Mouse (Mus musculus): ENCODE results near the gene Plgrkt. TPM values are rescaled to one million over a fixed set of nuclear protein-coding genes. Genes with fewer than 3 reads are reported as not detected.
A peak's percentile ranks its signal among the peaks of the same experiment; 100 is the strongest.
"Not testable (repeated sequence)": the region's sequence is repeated elsewhere in the genome, so short reads cannot be mapped to it uniquely, and the experiment has no call there.

Plgrkt gene
- 67.7 and 74.6 TPM in 2 replicates for polyA plus RNA-seq (2015; fragmentation: Nextera tagmentation; extraction: Ambion mirVana)

GRCm38 (mm10) chr19:29366969-29367622, at the start of gene Plgrkt, which contains the start of gene Cd274:
Gene Plgrkt, minus strand, starts transcription at chr19:29367390.
Gene Cd274, plus strand, starts transcription at chr19:29367455.
- peak within 1 kb of the TSS; percentile 72 for H3K4me2 ChIP-seq
- H3K36me3 ChIP-seq = no peaks in the 10 kb centered on the region
- H3K9me3 ChIP-seq = no peaks in the 10 kb centered on the region
- 6% methylated on average over 26 of the region's 26 CpGs for WGBS
- ATAC-seq (ENCODE audit: low FRiP score, low read depth) = no peak
- H3K4me3 ChIP-seq = peak within 1 kb of the TSS; percentile 42
- H3K4me1 ChIP-seq (replicated peaks) = peaks cover 15% of the 10 kb centered on the region; the same call in 1 of the 2 replicates
- no peaks in the 10 kb centered on the region for H3K27me3 ChIP-seq
- H3K9ac ChIP-seq = peak within 1 kb of the TSS; percentile 35
- H3K27ac ChIP-seq (replicated peaks) = no peak within 1 kb of the TSS

- Histone ChIP-seq H3K27me3 (no peaks in the 10 kb centered on the region), H3K4me3 (no peak overlapping the region), H3K36me3 (no peaks in the 10 kb centered on the region), H3K9me3 (no peaks in the 10 kb centered on the region), H3K9ac (no peak overlapping the region), H3K4me2 (no peak overlapping the region), H3K4me1 (replicated peaks) (no peaks in the 10 kb centered on the region), H3K27ac (replicated peaks) (no peak overlapping the region)
- ATAC-seq (ENCODE audit: low FRiP score, low read depth) = no peak
- WGBS = 83% methylated on average over 3 of the region's 3 CpGs
These were observed 49.3 kb upstream of the Plgrkt start for GRCm38 (mm10) chr19:29416393-29416902.

GRCm38 (mm10) chr19:29414917-29415316, 47.7 kb upstream of the Plgrkt start:
- ATAC-seq (ENCODE audit: low FRiP score, low read depth); H3K36me3 ChIP-seq; H3K4me1 ChIP-seq (replicated peaks): not testable (repeated sequence)

GRCm38 (mm10) chr19:29414513-29414912, 47.3 kb upstream of the Plgrkt start:
- H3K36me3 ChIP-seq = no peaks in the 10 kb centered on the region
- no peak overlapping the region for H3K4me3 ChIP-seq
- H3K4me2 ChIP-seq = no peak overlapping the region
- H3K27me3 ChIP-seq = no peaks in the 10 kb centered on the region
- no peaks in the 10 kb centered on the region for H3K4me1 ChIP-seq (replicated peaks)
- ATAC-seq (ENCODE audit: low FRiP score, low read depth) = no peak
- H3K9me3 ChIP-seq = no peaks in the 10 kb centered on the region
- H3K9ac ChIP-seq = no peak overlapping the region
- WGBS = 87% methylated on average over 3 of the region's 3 CpGs
- no peak overlapping the region for H3K27ac ChIP-seq (replicated peaks)

More at GRCm38 (mm10) chr19:29414917-29415316, 47.7 kb upstream of the Plgrkt start:
- H3K4me2 ChIP-seq; H3K27me3 ChIP-seq; H3K27ac ChIP-seq (replicated peaks); H3K9ac ChIP-seq; H3K4me3 ChIP-seq; H3K9me3 ChIP-seq: not testable (repeated sequence)

GRCm38 (mm10) chr19:29412476-29413420, 45.6 kb upstream of the Plgrkt start:
- H3K27me3 ChIP-seq = no peaks in the 10 kb centered on the region
- no peak overlapping the region for H3K4me2 ChIP-seq
- no peak for ATAC-seq (ENCODE audit: low FRiP score, low read depth)
- H3K36me3 ChIP-seq = no peaks in the 10 kb centered on the region
- H3K4me1 ChIP-seq (replicated peaks) = no peaks in the 10 kb centered on the region
- no peak overlapping the region for H3K9ac ChIP-seq
- 67% methylated on average over 6 of the region's 6 CpGs for WGBS
- 0 out of 2 replicates have a peak overlapping the region, but pooled peaks have one; percentile 20 for H3K27ac ChIP-seq (replicated peaks)
- H3K9me3 ChIP-seq = no peaks in the 10 kb centered on the region
- H3K4me3 ChIP-seq = no peak overlapping the region

- no peaks in the 10 kb centered on the region for H3K36me3 ChIP-seq
- no peak within 1 kb of the TSS for H3K27ac ChIP-seq (replicated peaks)
- no peaks in the 10 kb centered on the region for H3K9me3 ChIP-seq
- H3K4me2 ChIP-seq = no peak within 1 kb of the TSS
- 84% methylated on average over 4 of the region's 4 CpGs for WGBS
- H3K27me3 ChIP-seq = no peaks in the 10 kb centered on the region
- H3K4me1 ChIP-seq (replicated peaks) = no peaks in the 10 kb centered on the region
- no peak within 1 kb of the TSS for H3K9ac ChIP-seq
- H3K4me3 ChIP-seq = no peak within 1 kb of the TSS
- ATAC-seq (ENCODE audit: low FRiP score, low read depth) = no peak
These were observed 43.4 kb upstream of the Plgrkt start, which contains the start of gene Pdcd1lg2 for GRCm38 (mm10) chr19:29410619-29411018. Gene Pdcd1lg2, plus strand, starts transcription at chr19:29410919.

- Histone ChIP-seq H3K36me3 (no peaks in the 10 kb centered on the region), H3K4me3 (no peak overlapping the region), H3K4me2 (no peak overlapping the region), H3K27ac (replicated peaks) (no peak overlapping the region), H3K9ac (no peak overlapping the region), H3K9me3 (no peaks in the 10 kb centered on the region), H3K4me1 (replicated peaks) (no peaks in the 10 kb centered on the region), H3K27me3 (no peaks in the 10 kb centered on the region)
- ATAC-seq (ENCODE audit: low FRiP score, low read depth) = no peak
- WGBS = 83% methylated on average over 18 of the region's 18 CpGs
These were observed 39.1 kb upstream of the Plgrkt start for GRCm38 (mm10) chr19:29406042-29407017.

- Histone ChIP-seq H3K4me1 (replicated peaks) (no peaks in the 10 kb centered on the region), H3K9me3 (no peaks in the 10 kb centered on the region), H3K4me2 (no peak overlapping the region), H3K9ac (no peak overlapping the region), H3K36me3 (no peaks in the 10 kb centered on the region), H3K27ac (replicated peaks) (no peak overlapping the region), H3K27me3 (no peaks in the 10 kb centered on the region), H3K4me3 (no peak overlapping the region)
- ATAC-seq (ENCODE audit: low FRiP score, low read depth) = no peak
- 40% methylated on average over 2 of the region's 2 CpGs for WGBS
These were observed 38.2 kb upstream of the Plgrkt start for GRCm38 (mm10) chr19:29405388-29405787.

- no peak overlapping the region for H3K4me3 ChIP-seq
- ATAC-seq (ENCODE audit: low FRiP score, low read depth) = no peak
- 90% methylated on average over 4 of the region's 4 CpGs for WGBS
- H3K4me2 ChIP-seq = no peak overlapping the region
- H3K27ac ChIP-seq (replicated peaks) = no peak overlapping the region
- no peak overlapping the region for H3K9ac ChIP-seq
- no peaks in the 10 kb centered on the region for H3K27me3 ChIP-seq
- H3K9me3 ChIP-seq = no peaks in the 10 kb centered on the region
- no peaks in the 10 kb centered on the region for H3K4me1 ChIP-seq (replicated peaks)
- no peaks in the 10 kb centered on the region for H3K36me3 ChIP-seq
These were observed 36.1 kb upstream of the Plgrkt start for GRCm38 (mm10) chr19:29403251-29403650.

- H3K4me2 ChIP-seq = no peak overlapping the region
- H3K4me3 ChIP-seq = no peak overlapping the region
- no peaks in the 10 kb centered on the region for H3K9me3 ChIP-seq
- H3K9ac ChIP-seq = no peak overlapping the region
- no peaks in the 10 kb centered on the region for H3K27me3 ChIP-seq
- H3K36me3 ChIP-seq = no peaks in the 10 kb centered on the region
- WGBS = 99% methylated on average over 4 of the region's 4 CpGs
- ATAC-seq (ENCODE audit: low FRiP score, low read depth) = no peak
- no peak overlapping the region for H3K27ac ChIP-seq (replicated peaks)
- no peaks in the 10 kb centered on the region for H3K4me1 ChIP-seq (replicated peaks)
These were observed 35.4 kb upstream of the Plgrkt start for GRCm38 (mm10) chr19:29402621-29403020.

GRCm38 (mm10) chr19:29400466-29400865, 33.3 kb upstream of the Plgrkt start:
- no peak overlapping the region for H3K9ac ChIP-seq
- H3K9me3 ChIP-seq = no peaks in the 10 kb centered on the region
- H3K4me2 ChIP-seq = no peak overlapping the region
- no peak overlapping the region for H3K4me3 ChIP-seq
- H3K4me1 ChIP-seq (replicated peaks) = no peaks in the 10 kb centered on the region
- H3K27me3 ChIP-seq = no peaks in the 10 kb centered on the region
- no peak for ATAC-seq (ENCODE audit: low FRiP score, low read depth)
- no peak overlapping the region for H3K27ac ChIP-seq (replicated peaks)
- WGBS = 92% methylated on average over 3 of the region's 3 CpGs
- H3K36me3 ChIP-seq = no peaks in the 10 kb centered on the region
